Mouse (Mus musculus) MEL (cell line): ENCODE results near the gene Fbln1. TPM values are rescaled to one million over a fixed set of nuclear protein-coding genes. Genes with fewer than 3 reads are reported as not detected.

Experiments used
- DNase-seq: peaks from one replicate; pipeline ENCODE4 v3.0.0; 2011; ENCODE audit warnings: low read depth, low spot score
- H3K27ac ChIP-seq: 2 replicates; pipeline ENCODE4 v1.5.1; 2012; ENCODE audit warnings: low read depth, mild to moderate bottlenecking, control low read depth, low read length, moderate library complexity; ENCODE audit not compliant: control insufficient read depth
- H3K27me3 ChIP-seq, 2 experiments: fragments of 150-350 bp in 1 of 2; sonication (generic) in 1 of 2; 2 replicates each; pipeline ENCODE4 v1.6.1; 2012; ENCODE audit warnings: low read length in 2 of 2, mild to moderate bottlenecking in 2 of 2, improper control_type of control experiment in 1 of 2, moderate library complexity in 1 of 2; ENCODE audit not compliant: insufficient read depth in 2 of 2, control insufficient read depth in 1 of 2
- H3K36me3 ChIP-seq, 2 experiments: 2 replicates each; pipeline ENCODE4 v1.6.1; 2012 to 2014; ENCODE audit warnings: low read length in 2 of 2, improper control_type of control experiment in 1 of 2, inconsistent platforms in 1 of 2, mild to moderate bottlenecking in 1 of 2; ENCODE audit not compliant: insufficient read depth in 2 of 2, control insufficient read depth in 1 of 2
- H3K4me1 ChIP-seq, 2 experiments: fragments of 150-350 bp in 1 of 2; sonication (generic) in 1 of 2; 2 replicates each; pipeline ENCODE4 v1.6.1; 2012; ENCODE audit warnings: low read length in 2 of 2, improper control_type of control experiment in 1 of 2, mild to moderate bottlenecking in 1 of 2; ENCODE audit not compliant: insufficient read depth in 2 of 2, control insufficient read depth in 1 of 2
- H3K4me3 ChIP-seq, 2 experiments: fragments of 150-350 bp in 1 of 2; sonication (generic) in 1 of 2; 2 replicates each; pipeline ENCODE4 v1.5.1; 2012; ENCODE audit warnings: low read depth in 2 of 2, low read length in 2 of 2, mild to moderate bottlenecking in 2 of 2, moderate library complexity in 2 of 2, control low read depth in 1 of 2, improper control_type of control experiment in 1 of 2; ENCODE audit not compliant: control insufficient read depth in 1 of 2, insufficient read depth in 1 of 2
- H3K79me2 ChIP-seq: 2 replicates; pipeline ENCODE4 v1.6.1; 2012; ENCODE audit warnings: mild to moderate bottlenecking, low read length, moderate library complexity; ENCODE audit not compliant: control insufficient read depth, poor library complexity, insufficient read depth
- H3K9ac ChIP-seq: 2 replicates; pipeline ENCODE4 v1.6.1; 2012; ENCODE audit warnings: low read depth, mild to moderate bottlenecking, control low read depth, low read length, moderate library complexity; ENCODE audit not compliant: control insufficient read depth, poor library complexity, severe bottlenecking
- H3K9me3 ChIP-seq: fragments of 150-350 bp; sonication (generic); replicated peaks from 2 replicates; pipeline ENCODE4 v1.6.1; 2012; ENCODE audit warnings: mild to moderate bottlenecking, low read length, improper control_type of control experiment, moderate library complexity; ENCODE audit not compliant: insufficient read depth
- CHD1 ChIP-seq: IDR thresholded peaks from 2 replicates; pipeline ENCODE4 v1.6.1; 2012; ENCODE audit warnings: low read depth, mild to moderate bottlenecking, inconsistent platforms, low read length, improper control_type of control experiment
- ELF1 ChIP-seq: IDR thresholded peaks from 2 replicates; pipeline ENCODE4 v1.6.1; 2014; ENCODE audit warnings: low read depth, mild to moderate bottlenecking, inconsistent platforms, low read length, improper control_type of control experiment, moderate library complexity
- GABPA ChIP-seq: IDR thresholded peaks from 2 replicates; pipeline ENCODE4 v1.6.1; 2012; ENCODE audit warnings: low read depth, mild to moderate bottlenecking, inconsistent platforms, low read length, improper control_type of control experiment, moderate library complexity
- GATA1 ChIP-seq: IDR thresholded peaks from 2 replicates; pipeline ENCODE4 v1.6.1; 2011; ENCODE audit warnings: low read depth, low read length, improper control_type of control experiment
- KAT2A ChIP-seq: conservative IDR thresholded peaks from 2 replicates; pipeline ENCODE4 v1.6.1; 2012; ENCODE audit warnings: low read depth, low read length, improper control_type of control experiment, inconsistent platforms
- MAFK ChIP-seq: IDR thresholded peaks from 2 replicates; pipeline ENCODE4 v1.6.1; 2011; ENCODE audit warnings: low read depth, mild to moderate bottlenecking, low read length, improper control_type of control experiment, borderline replicate concordance
- MXI1 ChIP-seq: IDR thresholded peaks from 2 replicates; pipeline ENCODE4 v1.6.1; 2011; ENCODE audit warnings: mild to moderate bottlenecking, low read depth, low read length, improper control_type of control experiment
- MYB ChIP-seq: IDR thresholded peaks from 2 replicates; pipeline ENCODE4 v1.6.1; 2011; ENCODE audit warnings: mild to moderate bottlenecking, low read depth, low read length, improper control_type of control experiment
- MYC ChIP-seq: IDR thresholded peaks from 2 replicates; pipeline ENCODE4 v1.6.1; 2011; ENCODE audit warnings: low read depth, mild to moderate bottlenecking, low read length, improper control_type of control experiment, moderate library complexity
- NRF1 ChIP-seq: IDR thresholded peaks from 2 replicates; pipeline ENCODE4 v1.6.1; 2014; ENCODE audit warnings: low read depth, mild to moderate bottlenecking, inconsistent platforms, low read length, improper control_type of control experiment, moderate library complexity; ENCODE audit not compliant: poor library complexity, insufficient read depth, severe bottlenecking
- RAD21 ChIP-seq: IDR thresholded peaks from 2 replicates; pipeline ENCODE4 v1.6.1; 2011; ENCODE audit warnings: mild to moderate bottlenecking, low read depth, low read length, improper control_type of control experiment
- SIN3A ChIP-seq: IDR thresholded peaks from 2 replicates; pipeline ENCODE4 v1.6.1; 2012; ENCODE audit warnings: low read length, improper control_type of control experiment, inconsistent platforms
- TBP ChIP-seq: IDR thresholded peaks from 2 replicates; pipeline ENCODE4 v1.8.0; 2011; ENCODE audit warnings: low read depth, low read length, improper control_type of control experiment
- UBTF ChIP-seq: IDR thresholded peaks from 2 replicates; pipeline ENCODE4 v1.6.1; 2012; ENCODE audit warnings: low read depth, mild to moderate bottlenecking, inconsistent platforms, low read length, improper control_type of control experiment, moderate library complexity, borderline replicate concordance; ENCODE audit not compliant: insufficient read depth
- ZC3H11A ChIP-seq: IDR thresholded peaks from 2 replicates; pipeline ENCODE4 v1.6.1; 2012; ENCODE audit warnings: low read depth, mild to moderate bottlenecking, inconsistent platforms, low read length, improper control_type of control experiment
- ZKSCAN1 ChIP-seq: IDR thresholded peaks from 2 replicates; pipeline ENCODE4 v1.6.1; 2012; ENCODE audit warnings: low read depth, mild to moderate bottlenecking, inconsistent platforms, low read length, improper control_type of control experiment, moderate library complexity
- polyA plus RNA-seq, 2 experiments: library from polyadenylated mRNA; stranded (reverse) in 1 of 2; unstranded in 1 of 2; fragments of >175 nt in 1 of 2; fragments of >200 nt in 1 of 2; gene quantifications; 2 replicates each; pipeline versions ENCODE4 v1.2.1 to v1.2.4; 2012; ENCODE audit warnings: low replicate concordance in 2 of 2, low read depth in 1 of 2; ENCODE audit not compliant: insufficient read length in 2 of 2, insufficient read depth in 1 of 2, missing spikeins in 1 of 2
- total RNA-seq: library from RNA; depleted of rRNA; stranded (reverse); fragments of 300-350 nt; gene quantifications from 2 replicates; pipeline ENCODE4 v1.2.3, GENCODE M21; 2012

Fbln1 gene
- total and polyA plus RNA-seq, 3 experiments, result not detected

GRCm38 (mm10) chr15:85211101-85211760, 5.5 kb downstream of the Fbln1 start:
- H3K79me2 ChIP-seq, result no peaks in the 10 kb centered on the region
- DNase-seq, result no peak
- H3K4me1 ChIP-seq, result no peaks in the 10 kb centered on the region
- no peak overlapping the region for H3K27ac ChIP-seq
- no peaks in the 10 kb centered on the region for H3K27me3 ChIP-seq
- H3K9ac ChIP-seq, result no peak overlapping the region
- no peaks in the 10 kb centered on the region for H3K9me3 ChIP-seq
- H3K4me3 ChIP-seq, result no peak overlapping the region
- no peak for TF ChIP-seq GABPA
- no peak for TF ChIP-seq ZC3H11A
- TF ChIP-seq RAD21, result no peak
- TF ChIP-seq CHD1, result no peak
- TF ChIP-seq KAT2A, result no peak
- TF ChIP-seq SIN3A, result no peak
- no peak for TF ChIP-seq NRF1
- no peak for TF ChIP-seq GATA1
- no peak for TF ChIP-seq ELF1
- TF ChIP-seq TBP, result no peak
- TF ChIP-seq MYC, result no peak
- no peak for TF ChIP-seq UBTF
- no peak for TF ChIP-seq ZKSCAN1
- no peak for TF ChIP-seq MAFK
- TF ChIP-seq MYB, result no peak
- no peaks in the 10 kb centered on the region for H3K36me3 ChIP-seq

GRCm38 (mm10) chr15:85216069-85216813, 10.5 kb downstream of the Fbln1 start:
- no peaks in the 10 kb centered on the region for H3K9me3 ChIP-seq
- no peak overlapping the region for H3K9ac ChIP-seq
- H3K79me2 ChIP-seq, result no peaks in the 10 kb centered on the region
- no peak for DNase-seq
- no peak for TF ChIP-seq MXI1
- TF ChIP-seq, all 39 proteins: peak for 0
- Histone ChIP-seq H3K27me3 (no peaks in the 10 kb centered on the region), H3K4me1 (no peaks in the 10 kb centered on the region), H3K36me3 (no peaks in the 10 kb centered on the region), H3K27ac (no peak overlapping the region), H3K4me3 (no peak overlapping the region)
